Mouse (Mus musculus) myocyte (in vitro differentiated cells): ENCODE data around the gene Ski. TPM values are rescaled to one million over a fixed set of nuclear protein-coding genes. Genes with fewer than 3 reads are reported as not detected.
A peak's percentile ranks its signal among the peaks of the same experiment; 100 is the strongest.

Experiments
- H3K27me3 ChIP-seq: one replicate; pipeline ENCODE4 v1.6.1; 2011; ENCODE audit not compliant: control insufficient read depth, insufficient read depth, insufficient read length
- H3K36me3 ChIP-seq: one replicate; pipeline ENCODE4 v1.6.1; 2011; ENCODE audit not compliant: control insufficient read depth, insufficient read depth
- H3K4me2 ChIP-seq: one replicate; pipeline ENCODE4 v1.6.1; 2011; ENCODE audit warnings: low read depth, control low read depth
- H3K4me3 ChIP-seq: one replicate; pipeline ENCODE4 v1.5.1; 2011; ENCODE audit warnings: mild to moderate bottlenecking, control low read depth, moderate library complexity
- H3K79me2 ChIP-seq: one replicate; pipeline ENCODE4 v1.6.1; 2011; ENCODE audit not compliant: control insufficient read depth, insufficient read depth
- H3ac ChIP-seq: one replicate; pipeline ENCODE4 v1.6.1; 2011; ENCODE audit not compliant: control insufficient read depth, insufficient read length
- CEBPB ChIP-seq: IDR thresholded peaks from 2 replicates; pipeline ENCODE4 v1.6.1; 2011; ENCODE audit warnings: mild to moderate bottlenecking, moderate library complexity; ENCODE audit not compliant: poor library complexity, insufficient read depth, severe bottlenecking
- E2F4 ChIP-seq: IDR thresholded peaks from one replicate; pipeline ENCODE4 v1.6.1; 2011; ENCODE audit warnings: mild to moderate bottlenecking, control low read depth, moderate library complexity; ENCODE audit not compliant: insufficient read depth
- MAX ChIP-seq: IDR thresholded peaks from one replicate; pipeline ENCODE4 v1.6.1; 2011; ENCODE audit warnings: low read depth, mild to moderate bottlenecking, control low read depth
- MYOD1 ChIP-seq, 3 experiments: IDR thresholded peaks; one replicate each; pipeline ENCODE4 v1.6.1; 2011; ENCODE audit warnings: control low read depth in 2 of 3, low read depth in 2 of 3, mild to moderate bottlenecking in 2 of 3, moderate library complexity in 1 of 3; ENCODE audit not compliant: insufficient read length in 2 of 3, control insufficient read depth in 1 of 3
- MYOG ChIP-seq, 3 experiments: IDR thresholded peaks; one replicate each; pipeline ENCODE4 v1.6.1; 2011; ENCODE audit warnings: control low read depth in 2 of 3, low read depth in 2 of 3, mild to moderate bottlenecking in 2 of 3; ENCODE audit not compliant: insufficient read length in 2 of 3, control insufficient read depth in 1 of 3, insufficient read depth in 1 of 3
- POLR2A ChIP-seq: IDR thresholded peaks from one replicate; pipeline ENCODE4 v1.6.1; 2011; ENCODE audit warnings: low read depth, mild to moderate bottlenecking, control low read depth, moderate library complexity; ENCODE audit not compliant: insufficient read length
- POLR2AphosphoS2 ChIP-seq: IDR thresholded peaks from one replicate; pipeline ENCODE4 v1.6.1; 2011; ENCODE audit warnings: low read depth, control low read depth; ENCODE audit not compliant: insufficient read length
- REST ChIP-seq: IDR thresholded peaks from one replicate; pipeline ENCODE4 v1.6.1; 2011; ENCODE audit warnings: mild to moderate bottlenecking, control low read depth, moderate library complexity; ENCODE audit not compliant: insufficient read depth, insufficient read length
- SRF ChIP-seq: IDR thresholded peaks from one replicate; pipeline ENCODE4 v1.6.1; 2011; ENCODE audit warnings: low read depth; ENCODE audit not compliant: control insufficient read depth, insufficient read length
- TCF12 ChIP-seq: IDR thresholded peaks from one replicate; pipeline ENCODE4 v1.6.1; 2011; ENCODE audit warnings: mild to moderate bottlenecking, control low read depth; ENCODE audit not compliant: poor library complexity, insufficient read depth, severe bottlenecking
- TCF3 ChIP-seq: IDR thresholded peaks from one replicate; pipeline ENCODE4 v1.6.1; 2011; ENCODE audit warnings: low read depth, control low read depth; ENCODE audit not compliant: insufficient read length
- USF1 ChIP-seq: IDR thresholded peaks from one replicate; pipeline ENCODE4 v1.6.1; 2011; ENCODE audit warnings: low read depth, mild to moderate bottlenecking, control low read depth, moderate library complexity
- polyA plus RNA-seq: library from polyadenylated mRNA; unstranded; fragments of >200 nt; fragmentation: generic; extraction: Trizol; gene quantifications from one replicate; pipeline ENCODE4 v1.2.1, GENCODE M21; 2012; ENCODE audit warnings: missing spikeins

The Ski gene
- polyA plus RNA-seq, 1 experiment = 54.5 TPM

DNA sequence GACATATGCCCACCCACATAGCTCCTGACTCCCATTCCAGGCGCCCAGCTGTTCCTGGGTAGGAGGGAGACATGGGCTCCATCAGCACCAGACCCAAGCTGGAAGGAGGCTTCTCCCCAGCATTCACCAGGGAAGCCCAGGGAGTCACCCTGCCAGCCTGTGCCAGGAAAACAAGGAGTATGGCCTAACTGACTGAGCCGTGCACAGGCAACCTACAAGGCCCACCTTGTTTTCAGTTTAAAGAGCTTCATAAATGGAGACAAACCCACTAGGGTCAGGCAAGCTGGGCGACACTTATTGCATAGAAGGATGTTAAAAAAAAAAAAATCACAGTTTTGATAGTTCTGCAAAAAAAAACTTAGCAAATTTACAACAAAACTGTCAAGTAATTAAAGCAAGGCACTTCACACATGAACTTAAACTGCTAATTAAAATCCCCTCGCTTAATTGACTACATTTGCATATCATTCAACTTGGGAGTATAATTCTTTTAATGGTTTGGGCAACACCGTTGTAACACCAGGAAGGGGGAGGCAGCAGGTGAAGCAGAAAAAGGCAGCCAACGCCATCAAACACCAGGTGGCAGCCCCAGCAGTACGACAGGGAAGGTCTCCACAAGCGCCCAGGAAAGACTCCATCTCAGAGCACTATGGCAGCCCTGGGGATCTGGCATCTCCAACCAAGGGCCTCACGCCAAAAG is 9.2 kb downstream of the Ski start:
- Histone ChIP-seq H3ac (no peak overlapping the region), H3K4me2 (no peak overlapping the region), H3K4me3 (no peak overlapping the region), H3K36me3 (peaks cover 10% of the 10 kb centered on the region), H3K27me3 (no peaks in the 10 kb centered on the region), H3K79me2 (peaks cover 98% of the 10 kb centered on the region)
- TF ChIP-seq MAX (no peak), MYOD1 (IDR thresholded peaks at IDR 0.05; ENCODE audit: control insufficient read depth in 1 of 3, insufficient read length in 2 of 3, low read depth in 2 of 3) (peak in 2 of 3 experiments; percentile 11 to 21), MYOG (IDR thresholded peaks at IDR 0.05; ENCODE audit: control insufficient read depth in 1 of 3, insufficient read depth in 1 of 3, insufficient read length in 2 of 3, low read depth in 2 of 3) (peak in 1 of 3 experiments; percentile 30)

- Histone ChIP-seq H3K36me3 (peaks cover 10% of the 10 kb centered on the region), H3K27me3 (no peaks in the 10 kb centered on the region), H3K4me3 (no peak overlapping the region), H3ac (no peak overlapping the region), H3K4me2 (no peak overlapping the region), H3K79me2 (peaks cover 100% of the 10 kb centered on the region)
- TF ChIP-seq POLR2AphosphoS2 = no peak
- TF ChIP-seq E2F4 = no peak
- no peak for TF ChIP-seq USF1
- TF ChIP-seq MYOD1 (IDR thresholded peaks at IDR 0.05; ENCODE audit: control insufficient read depth in 1 of 3, insufficient read length in 2 of 3, low read depth in 2 of 3) = no peak
- TF ChIP-seq SRF = no peak
- TF ChIP-seq TCF3 = no peak
- no peak for TF ChIP-seq REST
- TF ChIP-seq POLR2A = no peak
- no peak for TF ChIP-seq MYOG (IDR thresholded peaks at IDR 0.05; ENCODE audit: control insufficient read depth in 1 of 3, insufficient read depth in 1 of 3, insufficient read length in 2 of 3, low read depth in 2 of 3)
- TF ChIP-seq MAX = no peak
- TF ChIP-seq TCF12 = no peak
- no peak for TF ChIP-seq CEBPB
Observed at GRCm38 (mm10) chr4:155209494-155209893, 12.9 kb downstream of the Ski start.

GRCm38 (mm10) chr4:155209079-155209478 is 13.3 kb downstream of the Ski start:
- H3ac ChIP-seq = no peak overlapping the region
- H3K27me3 ChIP-seq = no peaks in the 10 kb centered on the region
- peaks cover 100% of the 10 kb centered on the region for H3K79me2 ChIP-seq
- TF ChIP-seq E2F4 = no peak
- H3K4me3 ChIP-seq = no peak overlapping the region
- H3K36me3 ChIP-seq = peaks cover 10% of the 10 kb centered on the region
- no peak overlapping the region for H3K4me2 ChIP-seq

DNA sequence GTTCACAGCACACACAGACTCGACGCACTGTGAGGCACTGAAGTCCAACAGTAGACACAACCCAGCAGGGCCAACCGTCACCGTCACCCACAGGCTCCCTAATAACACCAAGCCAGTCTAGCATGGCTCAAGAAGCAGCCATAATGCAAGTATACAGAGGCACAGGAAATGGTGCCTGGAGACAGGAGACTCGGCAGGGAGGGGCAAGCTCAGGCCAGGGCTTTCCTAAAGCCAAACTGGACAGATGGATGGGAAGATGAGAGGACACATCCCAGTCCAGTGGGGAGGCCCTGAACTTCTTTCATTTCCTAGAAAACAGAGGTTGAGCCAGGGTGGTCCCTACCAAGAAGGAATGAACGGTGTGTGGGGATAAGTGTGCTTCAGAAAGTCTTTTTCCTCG is 13.8 kb downstream of the Ski start:
- TF ChIP-seq MAX = no peak
- TF ChIP-seq POLR2AphosphoS2 = no peak
- TF ChIP-seq SRF = no peak
- TF ChIP-seq MYOG (IDR thresholded peaks at IDR 0.05; ENCODE audit: control insufficient read depth in 1 of 3, insufficient read depth in 1 of 3, insufficient read length in 2 of 3, low read depth in 2 of 3) = no peak
- TF ChIP-seq USF1 = no peak
- TF ChIP-seq POLR2A = no peak
- TF ChIP-seq TCF3 = no peak
- no peak for TF ChIP-seq CEBPB
- TF ChIP-seq REST = no peak
- TF ChIP-seq E2F4 = no peak
- TF ChIP-seq TCF12 = no peak
- Histone ChIP-seq H3K4me3 (no peak overlapping the region), H3K27me3 (no peaks in the 10 kb centered on the region)

GRCm38 (mm10) chr4:155207841-155208240 is 14.6 kb downstream of the Ski start:
- no peak overlapping the region for H3K4me3 ChIP-seq
- no peaks in the 10 kb centered on the region for H3K27me3 ChIP-seq
- peaks cover 100% of the 10 kb centered on the region for H3K79me2 ChIP-seq
- H3K36me3 ChIP-seq = peaks cover 5% of the 10 kb centered on the region
- H3ac ChIP-seq = no peak overlapping the region
- no peak for TF ChIP-seq MYOG (IDR thresholded peaks at IDR 0.05; ENCODE audit: control insufficient read depth in 1 of 3, insufficient read depth in 1 of 3, insufficient read length in 2 of 3, low read depth in 2 of 3)
- no peak for TF ChIP-seq POLR2A
- TF ChIP-seq USF1 = no peak
- TF ChIP-seq TCF12 = no peak
- no peak for TF ChIP-seq TCF3
- TF ChIP-seq CEBPB = no peak
- no peak for TF ChIP-seq REST
- no peak for TF ChIP-seq E2F4
- TF ChIP-seq MYOD1 (IDR thresholded peaks at IDR 0.05; ENCODE audit: control insufficient read depth in 1 of 3, insufficient read length in 2 of 3, low read depth in 2 of 3) = no peak
- TF ChIP-seq SRF = no peak
- no peak for TF ChIP-seq MAX
- no peak for TF ChIP-seq POLR2AphosphoS2
- H3K4me2 ChIP-seq = no peak overlapping the region

More for the DNA sequence above, 13.8 kb downstream of the Ski start:
- H3K36me3 ChIP-seq = peaks cover 10% of the 10 kb centered on the region
- H3ac ChIP-seq = no peak overlapping the region
- H3K4me2 ChIP-seq = no peak overlapping the region
- peaks cover 100% of the 10 kb centered on the region for H3K79me2 ChIP-seq
